Mouse (Mus musculus): Measurements from ENCODE around the gene Itpkb. TPM values are rescaled to one million over a fixed set of nuclear protein-coding genes. Genes with fewer than 3 reads are reported as not detected.
"Not testable (repeated sequence)": the region's sequence is repeated elsewhere in the genome, so short reads cannot be mapped to it uniquely, and the experiment has no call there.

The Itpkb gene
- total and polyA plus RNA-seq, 3 experiments, result 4.2 to 14.4 (median 10.6) TPM

DNA sequence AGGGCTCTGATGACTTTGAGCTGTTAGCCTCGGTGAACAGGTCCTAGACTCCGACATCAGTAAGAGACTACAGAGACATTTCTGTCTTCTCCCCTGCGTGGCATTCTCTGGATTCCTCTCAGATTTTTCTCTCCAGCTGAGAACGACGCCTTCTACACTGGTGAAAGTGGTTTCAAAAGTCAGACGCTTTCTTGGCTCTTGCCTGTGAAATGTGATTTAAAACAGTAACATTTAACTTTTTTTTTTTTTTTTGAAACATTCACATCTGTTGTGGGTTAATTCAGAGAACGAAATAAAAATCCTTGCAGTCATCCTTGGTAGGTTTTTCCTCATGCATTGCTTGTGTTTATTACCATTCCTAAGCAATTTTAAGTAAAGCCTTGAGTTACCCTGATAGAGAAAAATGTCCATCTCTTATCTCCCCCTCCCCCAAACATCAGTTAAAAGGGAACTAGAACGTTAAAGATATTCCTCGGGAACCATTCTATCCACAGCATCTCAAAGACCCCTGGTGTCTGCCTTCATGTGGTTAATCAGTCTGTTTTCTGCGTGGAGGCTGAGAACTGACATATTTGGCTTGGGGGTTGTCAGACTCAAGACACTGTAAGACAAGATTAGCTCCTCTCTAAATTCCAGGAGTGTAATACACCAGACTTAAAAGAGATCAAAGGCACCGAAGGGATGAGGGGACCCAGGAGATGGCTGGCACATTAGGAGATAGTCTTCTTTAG lies 57.6 kb downstream of the Itpkb start:
- H3K4me3 ChIP-seq (replicated peaks in 1 of 3; ENCODE audit: low read depth in 2 of 3, low read length in 2 of 3, poor library complexity in 1 of 3), result peak overlapping the region in 1 of 3 experiments; percentile 41
- H3K4me2 ChIP-seq (ENCODE audit: insufficient read depth, low read depth, poor library complexity, severe bottlenecking), result peak overlapping the region; percentile 59
- dilution Hi-C loops (cut with MboI; ENCODE audit: extremely low pct_ligation_motif_present, extremely low pct_unique_long_range_greater_than_20kb, low sequenced_read_pairs), result no loop called here
- TF ChIP-seq TBP (conservative IDR thresholded peaks at IDR 0.05; ENCODE audit: low read depth, low read length) (no peak), CHD1 (IDR thresholded peaks at IDR 0.05; ENCODE audit: low read depth, low read length) (peak; percentile 76), TCF12 (IDR thresholded peaks at IDR 0.05; ENCODE audit: low read depth, low read length) (no peak), RCOR1 (conservative IDR thresholded peaks at IDR 0.05; ENCODE audit: low read depth, low read length) (0 out of 2 replicates have a peak, but pooled peaks have one; percentile 65), NELFE (IDR thresholded peaks at IDR 0.05; ENCODE audit: low read depth, low read length) (peak; percentile 12; the same call in 1 of the 2 replicates), ZNF384 (IDR thresholded peaks at IDR 0.05; ENCODE audit: low read depth, low read length) (peak; percentile 58), ZMIZ1 (IDR thresholded peaks at IDR 0.05; ENCODE audit: low read depth, low read length) (peak; percentile 36; the same call in 1 of the 2 replicates), MAX (IDR thresholded peaks at IDR 0.05; ENCODE audit: low read length) (no peak), SMC3 (IDR thresholded peaks at IDR 0.05; ENCODE audit: low read depth, low read length) (no peak), CHD2 (IDR thresholded peaks at IDR 0.05; ENCODE audit: low read length) (peak; percentile 29; the same call in 1 of the 2 replicates), POLR2AphosphoS2 (IDR thresholded peaks at IDR 0.05; ENCODE audit: low read depth, low read length) (peak; percentile 70; the same call in 1 of the 2 replicates)
- H3K79me2 ChIP-seq (replicated peaks; ENCODE audit: control insufficient read depth, extremely low read depth, insufficient read depth, poor library complexity, severe bottlenecking), result 0 out of 2 replicates have a peak, but pooled peaks cover 6% of the 10 kb centered on the region
- peaks cover 0 to 14% of the 10 kb centered on the region in 2 experiments for H3K36me3 ChIP-seq (replicated peaks in 1 of 2; ENCODE audit: control insufficient read depth in 1 of 2, insufficient read depth in 1 of 2, low read length in 1 of 2)
- peaks cover 28 to 85% of the 10 kb centered on the region in 2 experiments for H3K4me1 ChIP-seq (ENCODE audit: control insufficient read depth in 1 of 2, insufficient read depth in 2 of 2)
- H3K9ac ChIP-seq (ENCODE audit: insufficient read depth, low read depth), result peak overlapping the region; percentile 55; the same call in 1 of the 2 replicates
- in situ Hi-C loops (cut with MboI; ENCODE audit: low pct_ligation_motif_present, low pct_unique_long_range_greater_than_20kb, low sequenced_read_pairs), result no loop called here
- DNase-seq (ENCODE audit: extremely low read depth), result no peak
- peak overlapping the region; percentile 18; the same call in 1 of the 2 replicates for H3K27ac ChIP-seq (ENCODE audit: insufficient read depth, low read depth)
- no peaks in the 10 kb centered on the region for H3K27me3 ChIP-seq (replicated peaks)
- H3K9me3 ChIP-seq (replicated peaks; ENCODE audit: low read length), result no peaks in the 10 kb centered on the region

DNA sequence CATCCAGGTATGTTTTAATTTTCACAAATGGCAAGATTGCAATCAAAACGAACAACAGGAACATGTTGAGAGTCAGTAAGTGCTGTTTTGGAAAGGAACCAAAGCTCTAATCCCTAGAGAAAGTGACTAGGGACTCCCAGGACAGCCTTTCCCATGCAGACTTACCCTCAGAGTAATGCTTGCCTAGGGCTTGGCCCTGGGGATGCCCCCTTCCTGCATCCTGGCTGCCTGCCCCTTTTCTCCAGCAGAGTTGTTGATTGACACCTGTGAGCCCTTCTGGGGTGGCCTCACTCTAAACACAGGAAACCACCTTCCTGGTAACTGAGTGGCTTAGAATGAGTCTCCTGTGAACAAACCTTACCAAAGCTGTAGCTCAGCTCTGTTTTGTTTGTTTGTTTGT lies 58.2 kb downstream of the Itpkb start:
- H3K4me3 ChIP-seq (replicated peaks in 1 of 3; ENCODE audit: low read depth in 2 of 3, low read length in 2 of 3, poor library complexity in 1 of 3), result no peak overlapping the region
- DNase-seq (ENCODE audit: extremely low read depth), result peak; percentile 53
- TF ChIP-seq SMC3 (IDR thresholded peaks at IDR 0.05; ENCODE audit: low read depth, low read length) (no peak), NRF1 (IDR thresholded peaks at IDR 0.05; ENCODE audit: low read depth, low read length) (no peak), ETS1 (conservative IDR thresholded peaks at IDR 0.05; ENCODE audit: low read depth, low read length) (peak; percentile 41), MEF2A (IDR thresholded peaks at IDR 0.05; ENCODE audit: borderline replicate concordance, low read depth, low read length) (no peak), BHLHE40 (IDR thresholded peaks at IDR 0.05; ENCODE audit: low read depth, low read length) (0 out of 2 replicates have a peak, but pooled peaks have one; percentile 6), HCFC1 (IDR thresholded peaks at IDR 0.05; ENCODE audit: low read depth, low read length) (no peak)
- H3K4me1 ChIP-seq (ENCODE audit: control insufficient read depth in 1 of 2, insufficient read depth in 2 of 2), result peaks cover 32 to 88% of the 10 kb centered on the region in 2 experiments
- dilution Hi-C loops (cut with MboI; ENCODE audit: extremely low pct_ligation_motif_present, extremely low pct_unique_long_range_greater_than_20kb, low sequenced_read_pairs) (no loop called here), in situ Hi-C loops (cut with MboI; ENCODE audit: low pct_ligation_motif_present, low pct_unique_long_range_greater_than_20kb, low sequenced_read_pairs) (no loop called here)
- H3K27me3 ChIP-seq (replicated peaks), result no peaks in the 10 kb centered on the region
- peak overlapping the region; percentile 59 for H3K4me2 ChIP-seq (ENCODE audit: insufficient read depth, low read depth, poor library complexity, severe bottlenecking)
- H3K79me2 ChIP-seq (replicated peaks; ENCODE audit: control insufficient read depth, extremely low read depth, insufficient read depth, poor library complexity, severe bottlenecking), result 0 out of 2 replicates have a peak, but pooled peaks cover 6% of the 10 kb centered on the region
- no peak overlapping the region for H3K9ac ChIP-seq (ENCODE audit: insufficient read depth, low read depth)
- H3K36me3 ChIP-seq (replicated peaks in 1 of 2; ENCODE audit: control insufficient read depth in 1 of 2, insufficient read depth in 1 of 2, low read length in 1 of 2), result peaks cover 0 to 8% of the 10 kb centered on the region in 2 experiments
- H3K27ac ChIP-seq (ENCODE audit: insufficient read depth, low read depth), result peak overlapping the region; percentile 18; the same call in 1 of the 2 replicates
- no peaks in the 10 kb centered on the region for H3K9me3 ChIP-seq (replicated peaks; ENCODE audit: low read length)

DNA sequence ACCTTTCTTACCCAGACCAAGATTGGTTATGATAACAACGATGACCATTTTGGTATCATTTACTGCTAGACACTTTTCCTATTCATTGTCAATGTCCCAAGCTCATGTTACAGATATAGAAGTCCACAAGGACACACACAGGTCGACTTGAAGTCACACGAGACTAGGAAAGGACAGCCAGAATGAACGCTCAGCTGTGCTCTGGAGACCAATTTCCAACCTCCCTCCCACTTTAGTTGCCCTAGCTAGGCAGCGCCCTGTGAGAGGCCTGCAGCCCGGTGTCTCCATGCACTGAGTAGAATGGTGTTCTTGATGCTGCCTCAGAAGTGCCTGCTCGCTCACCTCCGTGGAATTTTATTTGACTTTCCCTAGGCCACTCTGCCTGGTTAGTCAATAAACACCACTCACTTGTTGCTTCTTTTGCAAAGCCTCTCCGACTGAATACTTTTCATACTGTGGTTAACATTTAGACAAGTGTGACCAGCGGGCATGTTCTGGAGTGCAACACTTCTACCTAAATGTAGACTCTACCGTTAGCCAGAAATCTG lies 59.0 kb downstream of the Itpkb start:
- H3K4me3 ChIP-seq (replicated peaks in 1 of 3; ENCODE audit: low read depth in 2 of 3, low read length in 2 of 3, poor library complexity in 1 of 3); H3K27me3 ChIP-seq (replicated peaks); H3K9me3 ChIP-seq (replicated peaks; ENCODE audit: low read length); in situ Hi-C loops (cut with MboI; ENCODE audit: low pct_ligation_motif_present, low pct_unique_long_range_greater_than_20kb, low sequenced_read_pairs); H3K4me2 ChIP-seq (ENCODE audit: insufficient read depth, low read depth, poor library complexity, severe bottlenecking); H3K9ac ChIP-seq (ENCODE audit: insufficient read depth, low read depth); H3K36me3 ChIP-seq (replicated peaks in 1 of 2; ENCODE audit: control insufficient read depth in 1 of 2, insufficient read depth in 1 of 2, low read length in 1 of 2); H3K79me2 ChIP-seq (replicated peaks; ENCODE audit: control insufficient read depth, extremely low read depth, insufficient read depth, poor library complexity, severe bottlenecking); DNase-seq (ENCODE audit: extremely low read depth); dilution Hi-C loops (cut with MboI; ENCODE audit: extremely low pct_ligation_motif_present, extremely low pct_unique_long_range_greater_than_20kb, low sequenced_read_pairs): not testable (repeated sequence)
- peak overlapping the region; percentile 18 for H3K27ac ChIP-seq (ENCODE audit: insufficient read depth, low read depth)
- peaks cover 38 to 88% of the 10 kb centered on the region in 2 experiments for H3K4me1 ChIP-seq (ENCODE audit: control insufficient read depth in 1 of 2, insufficient read depth in 2 of 2)

All from CH12.LX (cell line).